Mouse (Mus musculus) gastrocnemius, adult 2 months (tissue): ENCODE results near the gene Ccdc97. TPM values are rescaled to one million over a fixed set of nuclear protein-coding genes. Genes with fewer than 3 reads are reported as not detected.

Source experiments
- DNase-seq: peaks from one replicate; pipeline ENCODE4 v3.0.0; 2022
- H3K27ac ChIP-seq: fragments of 200-600 bp; 2 replicates; pipeline ENCODE4 v1.8.1; 2022; ENCODE audit warnings: mild to moderate bottlenecking
- H3K4me3 ChIP-seq: fragments of 200-600 bp; 2 replicates; pipeline ENCODE4 v1.8.1; 2022; ENCODE audit warnings: mild to moderate bottlenecking, moderate library complexity
- CTCF ChIP-seq: fragments of 200-600 bp; IDR thresholded peaks from 2 replicates; pipeline ENCODE4 v1.8.1; 2022; ENCODE audit warnings: antibody characterized with exemption, mild to moderate bottlenecking, moderate library complexity
- intact Hi-C: fragments of 180-260 bp; cut with DNase I; formaldehyde crosslinking; loops from one replicate; pipeline ENCODE4 v1.15.1; 2025
- total RNA-seq, 2 experiments: library from RNA; stranded (reverse); gene quantifications; 2 replicates each; pipeline ENCODE4 v1.2.3; 2021

Gene Ccdc97
- total RNA-seq, 2 experiments from 2014 or later: 39.4 to 44.3 TPM

DNA sequence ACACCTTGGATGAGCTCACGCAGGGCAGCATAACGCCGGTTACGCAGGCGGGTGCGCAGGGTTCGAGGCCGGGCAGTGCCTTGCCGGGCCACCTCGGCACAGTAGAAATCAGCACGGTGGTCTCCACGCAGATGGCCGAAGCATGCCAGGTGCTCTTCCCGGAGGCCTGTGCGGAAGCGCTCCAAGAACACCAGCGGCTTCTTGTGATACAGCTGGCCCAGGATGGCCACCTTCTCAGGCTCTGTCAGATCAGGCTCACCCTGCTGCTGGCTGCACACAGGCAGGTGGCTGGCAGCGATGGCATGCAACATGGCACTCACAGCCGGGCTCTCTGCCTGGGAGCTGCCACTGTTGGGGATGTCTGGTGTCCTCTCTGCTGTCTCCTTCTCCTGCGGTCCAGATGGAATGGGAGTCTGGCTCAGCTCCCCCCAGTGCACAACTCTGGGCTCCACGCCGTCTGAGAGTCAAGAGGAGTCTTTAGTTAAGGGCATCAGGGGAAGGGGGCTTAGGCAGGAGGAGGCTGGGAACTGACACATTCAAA lies 3.1 kb downstream of the Ccdc97 start:
- Histone ChIP-seq H3K4me3 (no peak overlapping the region), H3K27ac (no peak overlapping the region)
- intact Hi-C loops: loop anchor here (5.0 kb wide), 1 partner anchor 36 kb away; the partner anchor contains the start of gene Hnrnpul1
- no peak for DNase-seq
- no peak for TF ChIP-seq CTCF

DNA sequence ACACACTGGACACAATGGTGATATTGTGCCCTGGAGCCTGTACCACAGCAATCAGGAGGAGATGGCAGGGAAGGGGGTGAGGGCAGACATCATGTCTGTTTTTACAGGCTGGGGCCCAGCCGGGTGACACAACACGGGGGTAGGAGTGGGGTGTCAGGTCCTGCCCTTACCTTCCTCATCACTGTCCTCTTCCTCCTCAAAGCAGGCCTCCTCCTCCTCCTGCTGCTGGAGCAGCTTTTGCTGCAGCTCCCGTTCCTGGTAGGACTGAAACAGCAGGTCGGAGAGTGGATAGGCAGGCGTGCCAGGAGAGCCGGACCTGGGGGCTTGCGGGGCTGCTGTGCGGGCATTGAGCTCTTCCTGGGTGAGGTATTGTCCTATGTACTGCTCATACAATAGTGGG lies 4.3 kb downstream of the Ccdc97 start:
- H3K4me3 ChIP-seq: no peak overlapping the region
- TF ChIP-seq CTCF: no peak
- no peak for DNase-seq
- no peak overlapping the region for H3K27ac ChIP-seq
- intact Hi-C loops: no loop called here

DNA sequence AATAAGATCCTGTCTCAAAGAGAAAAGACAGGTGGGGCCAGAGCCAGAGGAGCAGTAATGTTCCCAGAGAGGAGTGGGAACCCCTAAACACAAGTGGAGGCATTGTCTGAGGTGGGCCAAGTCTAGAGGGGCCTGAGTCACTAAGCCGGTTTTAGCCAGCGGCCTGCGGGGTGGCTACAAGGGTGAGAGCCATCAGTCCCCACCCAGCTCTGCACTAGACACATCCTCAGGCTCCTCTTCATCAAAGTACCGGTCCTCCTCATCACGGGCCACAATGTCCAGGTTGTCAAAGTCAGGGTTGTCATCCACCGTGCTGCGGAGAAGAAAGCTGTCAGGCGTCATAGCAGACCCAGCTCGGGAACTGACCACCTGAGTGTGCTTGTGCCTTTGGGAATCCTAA lies 6.1 kb downstream of the Ccdc97 start:
- no peak for TF ChIP-seq CTCF
- no peak overlapping the region for H3K4me3 ChIP-seq
- no peak overlapping the region for H3K27ac ChIP-seq
- intact Hi-C loops: no loop called here
- no peak for DNase-seq

DNA sequence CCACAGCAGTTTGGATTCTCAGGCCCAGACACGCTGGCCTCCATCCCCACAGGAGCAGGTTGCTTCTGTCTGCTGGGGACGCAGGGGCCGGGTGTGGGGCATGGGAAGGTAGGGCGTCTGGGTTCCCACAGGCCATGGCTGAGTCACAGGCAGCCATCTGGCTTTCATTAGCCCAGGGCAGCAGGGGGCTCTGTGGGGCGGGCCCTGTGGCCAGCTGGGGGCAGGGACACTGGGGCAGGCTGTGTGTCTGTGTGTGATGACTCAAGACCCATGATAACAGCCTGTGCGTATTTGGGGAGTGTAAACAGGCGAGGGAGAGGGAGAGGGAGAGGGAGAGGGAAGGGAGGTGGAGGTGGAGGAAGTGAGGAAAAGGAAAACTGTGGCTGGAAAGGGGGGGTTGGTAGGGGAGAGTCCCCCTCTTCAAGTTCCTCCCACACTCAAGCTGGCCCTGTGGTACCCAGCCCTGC lies 7.1 kb downstream of the Ccdc97 start:
- peak; percentile 80 for DNase-seq
- intact Hi-C loops: no loop called here
- H3K27ac ChIP-seq: peak overlapping the region; percentile 84
- no peak for TF ChIP-seq CTCF
- H3K4me3 ChIP-seq: no peak overlapping the region

DNA sequence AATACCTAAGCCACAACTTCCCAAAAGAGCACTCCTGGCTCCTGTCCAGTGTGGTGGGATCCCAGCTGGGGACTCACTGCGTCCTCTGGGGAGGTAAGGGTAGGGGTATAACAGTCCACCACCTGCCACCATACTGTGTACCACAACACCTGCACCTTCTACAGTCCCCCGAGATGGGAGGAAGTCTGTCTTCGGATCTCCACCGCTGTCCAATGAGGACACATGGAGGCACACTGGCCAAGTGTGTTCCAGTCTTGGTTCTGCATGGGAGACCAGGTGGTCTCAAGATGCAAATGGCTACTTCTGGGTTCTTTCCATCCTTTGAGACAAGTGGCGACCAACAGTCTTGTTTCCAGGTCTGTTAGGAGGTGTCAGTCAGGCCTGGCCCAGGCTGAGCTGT lies 7.7 kb downstream of the Ccdc97 start:
- H3K27ac ChIP-seq: peak overlapping the region; percentile 84
- TF ChIP-seq CTCF: no peak
- intact Hi-C loops: no loop called here
- DNase-seq: peak; percentile 32
- no peak overlapping the region for H3K4me3 ChIP-seq

DNA sequence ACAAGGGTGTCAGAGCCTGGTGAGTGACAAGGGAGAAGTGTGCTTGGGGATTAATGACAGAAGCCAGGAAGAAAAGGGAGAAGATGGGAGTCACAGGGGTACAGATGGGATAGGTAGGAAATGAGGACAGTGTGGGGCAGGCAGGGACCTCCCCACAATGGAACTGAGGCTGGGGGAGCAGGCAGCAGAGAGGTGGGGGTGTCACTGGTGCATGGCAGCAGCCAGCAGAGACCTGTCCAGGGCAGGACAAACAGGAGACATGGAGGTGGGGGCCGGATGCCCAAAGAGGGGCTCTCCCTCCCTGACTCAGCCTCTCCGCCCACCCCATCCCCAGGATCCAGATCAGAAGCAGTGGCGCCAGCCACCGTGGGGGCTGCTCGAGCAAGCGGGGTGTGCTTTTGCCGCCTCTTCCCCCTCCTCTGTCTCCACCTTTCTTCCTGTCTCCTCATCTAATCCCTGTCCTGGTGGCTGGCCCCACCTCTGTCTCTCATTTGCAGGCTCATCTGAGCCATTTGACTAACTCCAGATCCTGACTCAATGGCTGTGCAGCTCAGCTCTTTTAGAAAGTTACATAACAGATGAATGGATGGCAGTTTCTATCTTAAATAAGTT lies 8.3 kb downstream of the Ccdc97 start:
- DNase-seq: peak; percentile 43
- H3K27ac ChIP-seq: peak overlapping the region; percentile 84
- intact Hi-C loops: no loop called here
- peak overlapping the region; percentile 58 for H3K4me3 ChIP-seq
- TF ChIP-seq CTCF: no peak

DNA sequence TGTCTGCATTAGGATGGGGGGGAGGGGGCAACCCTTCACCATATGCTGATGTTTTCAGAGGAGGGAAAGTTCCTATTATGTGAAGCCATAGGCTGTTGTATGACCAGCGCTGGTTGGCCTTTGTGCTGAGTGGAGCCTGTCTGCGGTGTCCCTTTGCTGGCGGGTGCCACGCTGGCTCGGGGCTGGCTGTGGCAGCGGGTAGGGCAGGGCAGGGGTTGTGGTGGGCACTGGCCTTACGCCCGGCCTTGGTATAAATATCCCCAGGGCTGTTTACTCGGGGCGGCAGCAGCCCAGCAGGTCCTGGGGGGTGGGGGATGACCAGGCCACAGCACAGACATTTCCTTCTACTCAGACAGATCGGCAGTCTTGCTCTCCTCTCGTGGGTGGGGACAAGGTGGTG lies 8.9 kb downstream of the Ccdc97 start:
- intact Hi-C loops: no loop called here
- Histone ChIP-seq H3K4me3 (peak overlapping the region; percentile 58), H3K27ac (peak overlapping the region; percentile 84)
- DNase-seq: peak; percentile 77
- TF ChIP-seq CTCF: no peak

DNA sequence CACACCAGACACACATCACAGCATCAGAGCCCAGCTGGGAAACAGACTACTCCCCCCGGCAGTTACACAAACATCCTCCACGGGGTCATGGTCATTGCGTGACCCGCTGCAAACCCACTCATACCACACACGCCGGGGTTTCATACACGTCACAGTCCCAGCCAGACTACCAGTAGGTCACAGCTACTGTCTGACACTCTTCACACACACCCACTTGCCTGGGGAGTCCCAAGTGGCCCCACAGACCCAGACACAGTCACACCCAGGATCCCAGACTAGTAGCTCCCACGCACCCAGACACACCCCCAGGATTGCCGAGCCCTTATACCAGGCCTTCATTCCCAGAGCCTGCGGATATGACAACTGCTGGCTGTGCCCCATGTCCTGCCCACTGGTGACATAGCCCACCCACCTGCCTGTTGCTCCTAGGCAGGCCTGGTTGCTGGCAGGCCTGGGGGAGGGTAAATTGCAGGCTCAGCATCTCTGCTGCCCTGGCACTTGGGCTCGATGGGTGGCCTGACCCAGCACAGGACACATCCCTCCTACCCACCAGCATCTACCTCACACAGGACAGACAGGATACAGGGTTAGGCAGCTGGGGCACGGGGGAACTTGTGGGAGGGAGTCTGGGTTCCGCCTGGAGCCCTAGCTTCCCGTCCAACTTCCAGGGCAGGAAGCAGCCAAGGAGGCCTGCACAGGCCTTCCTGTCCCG lies 11.2 kb downstream of the Ccdc97 start:
- Histone ChIP-seq H3K27ac (peak overlapping the region; percentile 84), H3K4me3 (peak overlapping the region; percentile 53)
- intact Hi-C loops: loop anchor here (2.0 kb wide), 1 partner anchor 19 kb away; no protein-coding TSS in a partner anchor
- TF ChIP-seq CTCF: no peak
- peak; percentile 69 for DNase-seq

DNA sequence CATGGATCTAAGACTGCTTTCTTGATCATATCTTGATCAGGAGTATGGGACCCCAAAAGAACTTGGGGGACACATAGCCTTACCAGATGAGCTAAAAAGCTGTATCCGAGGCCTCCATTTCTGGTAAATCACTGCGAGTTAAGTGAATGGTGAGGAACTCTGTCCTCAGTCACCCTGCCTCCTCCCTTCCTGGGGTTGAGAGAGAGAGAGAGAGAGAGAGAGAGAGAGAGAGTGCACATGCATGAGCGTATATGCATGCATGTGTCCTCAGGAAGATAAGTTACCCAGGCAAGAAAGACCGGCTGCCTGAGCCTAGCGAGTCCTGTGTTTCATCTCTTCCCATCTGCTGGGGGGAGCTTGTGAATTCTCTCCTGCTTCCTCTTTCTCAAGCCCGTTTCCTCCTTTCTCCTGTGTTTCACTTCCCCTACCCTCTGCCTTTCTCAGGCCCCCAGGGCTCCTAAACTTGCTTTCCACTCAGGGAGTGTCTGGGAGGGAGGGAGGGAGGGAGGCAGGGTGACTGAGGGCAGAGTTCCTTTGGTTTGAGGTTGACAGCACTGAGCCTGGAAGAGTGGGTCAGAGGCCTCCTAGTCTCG lies 12.2 kb downstream of the Ccdc97 start:
- TF ChIP-seq CTCF: no peak
- Histone ChIP-seq H3K4me3 (no peak overlapping the region), H3K27ac (peak overlapping the region; percentile 84)
- intact Hi-C loops: loop anchor here (2.0 kb wide), 1 partner anchor 18 kb away; no protein-coding TSS in a partner anchor
- no peak for DNase-seq

DNA sequence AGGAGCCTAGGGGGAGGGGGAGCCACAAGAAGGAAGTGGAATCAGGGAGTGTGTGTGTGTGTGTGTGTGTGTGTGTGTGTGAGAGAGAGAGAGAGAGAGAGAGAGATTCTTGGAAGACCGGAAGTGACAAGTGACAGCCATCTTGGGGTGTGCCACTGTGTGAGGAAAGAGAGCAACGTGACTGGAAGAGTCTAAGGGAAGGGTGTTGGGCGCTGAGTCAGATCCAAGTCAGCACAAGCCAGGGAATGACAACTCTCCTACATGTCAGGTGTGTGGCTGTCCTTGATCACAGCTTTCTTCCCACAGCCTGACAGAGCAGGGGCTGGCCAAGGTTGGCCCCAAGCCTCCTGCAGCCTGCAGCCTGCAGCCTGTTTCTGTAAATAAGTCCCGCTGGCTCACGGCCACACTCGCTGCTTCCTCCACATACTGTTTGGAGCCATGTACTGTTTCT lies 13.1 kb downstream of the Ccdc97 start:
- no peak for DNase-seq
- intact Hi-C loops: loop anchor here (2.0 kb wide), 1 partner anchor 17 kb away; no protein-coding TSS in a partner anchor
- H3K4me3 ChIP-seq: no peak overlapping the region
- no peak for TF ChIP-seq CTCF
- H3K27ac ChIP-seq: peak overlapping the region; percentile 84

DNA sequence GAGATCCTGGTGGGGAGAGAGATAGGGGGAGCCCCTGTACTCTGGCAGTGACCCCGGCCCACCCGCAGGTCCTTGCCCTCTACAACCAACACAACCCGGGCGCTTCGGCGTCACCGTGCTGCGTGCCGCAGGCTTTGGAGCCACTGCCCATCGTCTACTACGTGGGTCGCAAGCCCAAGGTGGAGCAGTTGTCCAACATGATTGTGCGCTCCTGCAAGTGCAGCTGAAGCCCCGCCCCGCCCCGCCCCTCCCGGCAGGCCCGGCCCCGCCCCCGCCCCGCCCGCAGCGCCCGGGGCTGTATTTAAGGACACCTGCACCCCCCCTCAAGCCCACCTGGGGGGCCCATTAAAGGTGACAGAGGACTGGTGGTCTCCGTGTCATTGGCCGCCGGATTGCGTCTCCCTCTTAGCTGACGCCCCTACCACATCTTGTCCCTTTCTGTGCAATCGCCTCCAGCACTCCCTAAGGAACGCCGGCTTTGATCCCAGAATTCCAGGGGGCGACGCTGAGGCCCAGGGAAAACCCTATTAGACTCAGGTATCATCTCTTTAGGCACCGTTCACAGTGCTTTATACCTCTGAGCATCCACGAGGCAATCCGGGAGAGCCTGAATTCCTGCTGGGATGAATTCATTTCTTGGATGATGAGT lies 14.0 kb downstream of the Ccdc97 start:
- H3K27ac ChIP-seq: no peak overlapping the region
- intact Hi-C loops: no loop called here
- peak; percentile 44 for DNase-seq
- TF ChIP-seq CTCF: no peak
- peak overlapping the region; percentile 64 for H3K4me3 ChIP-seq

DNA sequence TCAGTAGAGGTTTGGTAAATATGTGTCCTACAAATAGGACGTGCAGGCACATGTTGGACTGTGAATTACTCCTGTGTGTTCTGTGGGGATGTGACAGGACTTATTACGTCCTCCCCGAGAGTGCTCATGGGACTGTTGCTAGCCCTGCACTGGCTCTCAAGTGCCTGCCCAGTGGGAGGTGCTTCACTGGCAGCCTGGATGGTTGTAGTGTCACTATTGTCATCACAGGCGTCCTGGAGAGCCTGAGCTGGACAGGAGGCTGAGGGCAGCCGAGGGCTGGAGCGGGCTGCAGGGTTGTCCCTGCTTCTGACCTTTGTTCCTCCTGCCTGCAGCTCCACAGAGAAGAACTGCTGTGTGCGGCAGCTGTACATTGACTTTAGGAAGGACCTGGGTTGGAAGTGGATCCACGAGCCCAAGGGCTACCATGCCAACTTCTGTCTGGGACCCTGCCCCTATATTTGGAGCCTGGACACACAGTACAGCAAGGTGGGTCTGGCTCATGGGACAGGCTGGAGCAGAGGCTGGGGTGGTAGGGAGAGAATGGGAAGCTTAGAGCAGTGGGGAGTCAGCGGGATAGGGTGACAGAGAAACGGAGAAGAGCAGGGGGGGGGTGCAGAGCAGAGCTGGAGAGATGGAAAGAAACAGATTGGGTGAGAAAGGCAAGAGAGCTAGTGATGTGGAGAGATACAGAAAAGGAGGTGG lies 14.9 kb downstream of the Ccdc97 start:
- TF ChIP-seq CTCF: no peak
- DNase-seq: no peak
- intact Hi-C loops: no loop called here
- Histone ChIP-seq H3K4me3 (peak overlapping the region; percentile 17; the same call in 1 of the 2 replicates), H3K27ac (peak overlapping the region; percentile 13; the same call in 1 of the 2 replicates)
